Mouse (Mus musculus): ENCODE measurements around the gene Fzd7. TPM values are rescaled to one million over a fixed set of nuclear protein-coding genes. Genes with fewer than 3 reads are reported as not detected.

The Fzd7 gene
- polyA plus RNA-seq, 1 experiment from 2014 or later: 1.0 TPM

GRCm38 (mm10) chr1:59524071-59524470 is 41.8 kb downstream of the Fzd7 start:
- no peak overlapping the region for H3K27ac ChIP-seq (ENCODE audit: low read length)
- no peaks in the 10 kb centered on the region for H3K27me3 ChIP-seq (ENCODE audit: control insufficient read depth, insufficient read depth, low read depth, low read length)
- H3K4me3 ChIP-seq (ENCODE audit: low read depth, low read length): no peak overlapping the region
- no peaks in the 10 kb centered on the region for H3K4me1 ChIP-seq (ENCODE audit: control insufficient read depth, low read depth, low read length)
- no peak overlapping the region for H3K4me2 ChIP-seq (ENCODE audit: low read depth, low read length)
- no peak for ATAC-seq (ENCODE audit: low read depth)
- H3K36me3 ChIP-seq (ENCODE audit: control insufficient read depth, insufficient read depth): no peaks in the 10 kb centered on the region
- H3K9ac ChIP-seq (ENCODE audit: low read depth, low read length): no peak overlapping the region
- WGBS (ENCODE audit: insufficient replicate concordance): 53% methylated on average over 2 of the region's 2 CpGs
- no peaks in the 10 kb centered on the region for H3K9me3 ChIP-seq (replicated peaks; ENCODE audit: control insufficient read depth, low read length)

- no peaks in the 10 kb centered on the region for H3K9me3 ChIP-seq (replicated peaks; ENCODE audit: control insufficient read depth, low read length)
- no peak overlapping the region for H3K27ac ChIP-seq (ENCODE audit: low read length)
- H3K9ac ChIP-seq (ENCODE audit: low read depth, low read length): no peak overlapping the region
- 52% methylated on average over 3 of the region's 3 CpGs for WGBS (ENCODE audit: insufficient replicate concordance)
- H3K4me1 ChIP-seq (ENCODE audit: control insufficient read depth, low read depth, low read length): no peaks in the 10 kb centered on the region
- ATAC-seq (ENCODE audit: low read depth): no peak
- H3K4me2 ChIP-seq (ENCODE audit: low read depth, low read length): no peak overlapping the region
- no peak overlapping the region for H3K4me3 ChIP-seq (ENCODE audit: low read depth, low read length)
- no peaks in the 10 kb centered on the region for H3K27me3 ChIP-seq (ENCODE audit: control insufficient read depth, insufficient read depth, low read depth, low read length)
- no peaks in the 10 kb centered on the region for H3K36me3 ChIP-seq (ENCODE audit: control insufficient read depth, insufficient read depth)
These were observed 42.5 kb downstream of the Fzd7 start for GRCm38 (mm10) chr1:59524759-59525158.

- Histone ChIP-seq H3K9me3 (replicated peaks; ENCODE audit: control insufficient read depth, low read length) (no peaks in the 10 kb centered on the region), H3K4me3 (ENCODE audit: low read depth, low read length) (no peak overlapping the region), H3K27ac (ENCODE audit: low read length) (no peak overlapping the region), H3K4me2 (ENCODE audit: low read depth, low read length) (no peak overlapping the region), H3K9ac (ENCODE audit: low read depth, low read length) (no peak overlapping the region), H3K36me3 (ENCODE audit: control insufficient read depth, insufficient read depth) (no peaks in the 10 kb centered on the region), H3K27me3 (ENCODE audit: control insufficient read depth, insufficient read depth, low read depth, low read length) (no peaks in the 10 kb centered on the region), H3K4me1 (ENCODE audit: control insufficient read depth, low read depth, low read length) (no peaks in the 10 kb centered on the region)
- ATAC-seq (ENCODE audit: low read depth): no peak
- WGBS (ENCODE audit: insufficient replicate concordance): 59% methylated on average over 6 of the region's 6 CpGs
These were observed 45.0 kb downstream of the Fzd7 start for GRCm38 (mm10) chr1:59527219-59527618.

GRCm38 (mm10) chr1:59534976-59535810 is 53.0 kb downstream of the Fzd7 start:
- Histone ChIP-seq H3K27me3 (ENCODE audit: control insufficient read depth, insufficient read depth, low read depth, low read length) (no peaks in the 10 kb centered on the region), H3K9ac (ENCODE audit: low read depth, low read length) (no peak overlapping the region), H3K9me3 (replicated peaks; ENCODE audit: control insufficient read depth, low read length) (no peaks in the 10 kb centered on the region), H3K4me1 (ENCODE audit: control insufficient read depth, low read depth, low read length) (no peaks in the 10 kb centered on the region), H3K4me3 (ENCODE audit: low read depth, low read length) (no peak overlapping the region), H3K4me2 (ENCODE audit: low read depth, low read length) (no peak overlapping the region), H3K27ac (ENCODE audit: low read length) (no peak overlapping the region), H3K36me3 (ENCODE audit: control insufficient read depth, insufficient read depth) (no peaks in the 10 kb centered on the region)
- 38% methylated on average over 5 of the region's 5 CpGs for WGBS (ENCODE audit: insufficient replicate concordance)
- ATAC-seq (ENCODE audit: low read depth): no peak

Other genes with a start within 250 kb of the Fzd7 start
- gene Als2, start 245.2 kb upstream of the Fzd7 start, polyA plus RNA-seq (2015; fragmentation: Nextera tagmentation; extraction: Ambion mirVana): 7.9 and 8.0 TPM in 2 replicates
- gene Cdk15, start 225.5 kb upstream of the Fzd7 start, polyA plus RNA-seq (2015; fragmentation: Nextera tagmentation; extraction: Ambion mirVana): not detected in 2 replicates
- gene Gm973, start 33.8 kb downstream of the Fzd7 start, polyA plus RNA-seq (2015; fragmentation: Nextera tagmentation; extraction: Ambion mirVana): 0.12 TPM in 1 of 2 replicates, not detected in the other
- 90.3 and 117 TPM in 2 replicates for gene Sumo1, start 188.4 kb downstream of the Fzd7 start, polyA plus RNA-seq (2015; fragmentation: Nextera tagmentation; extraction: Ambion mirVana)
- 87.7 and 97.4 TPM in 2 replicates for gene Nop58, start 202.5 kb downstream of the Fzd7 start, polyA plus RNA-seq (2015; fragmentation: Nextera tagmentation; extraction: Ambion mirVana)

Data from liver, embryonic 16.5 days (tissue).